Mouse (Mus musculus): ENCODE data around the gene Ddx20. TPM values are rescaled to one million over a fixed set of nuclear protein-coding genes. Genes with fewer than 3 reads are reported as not detected.
"Not testable (repeated sequence)": the region's sequence is repeated elsewhere in the genome, so short reads cannot be mapped to it uniquely, and the experiment has no call there.

Gene Ddx20
- total RNA-seq, 4 experiments from 2014 or later = 9.0 to 11.7 (median 10.7) TPM

GRCm38 (mm10) chr3:105705561-105705960, 18.2 kb upstream of the Ddx20 start:
- DNase-seq (ENCODE audit: low spot score) = no peak

DNA sequence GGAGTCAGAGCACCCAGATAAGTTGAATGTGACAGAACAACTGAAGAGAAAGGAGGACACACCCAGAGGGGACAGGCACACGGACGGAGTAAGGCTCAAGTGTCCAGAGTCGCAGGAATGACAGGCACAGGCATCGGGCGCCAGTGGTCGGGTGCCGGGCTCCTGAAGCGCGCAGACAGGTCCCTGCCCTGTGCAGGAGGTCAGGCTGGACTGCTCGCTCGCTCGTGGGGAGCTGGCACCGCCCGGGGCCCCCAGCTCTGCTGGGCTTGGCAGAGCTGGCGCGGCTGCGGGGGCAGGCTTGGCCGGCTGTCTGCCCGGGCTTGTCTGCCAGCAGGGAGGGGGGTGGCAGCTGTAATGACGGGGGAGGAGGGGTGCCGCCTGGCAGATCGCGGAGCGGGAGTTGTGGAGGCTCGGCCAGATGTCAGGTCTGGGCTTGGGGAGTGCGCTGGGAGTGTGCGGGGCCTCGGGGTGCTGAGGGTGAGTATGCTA, 17.7 kb upstream of the Ddx20 start:
- no peak for DNase-seq (ENCODE audit: low spot score)

- peak; percentile 91 for DNase-seq (ENCODE audit: low spot score)
These were observed 16.9 kb upstream of the Ddx20 start, which contains the start of gene Inka2 for GRCm38 (mm10) chr3:105704031-105705008. Gene Inka2 (plus strand): TSS chr3:105704599.

DNA sequence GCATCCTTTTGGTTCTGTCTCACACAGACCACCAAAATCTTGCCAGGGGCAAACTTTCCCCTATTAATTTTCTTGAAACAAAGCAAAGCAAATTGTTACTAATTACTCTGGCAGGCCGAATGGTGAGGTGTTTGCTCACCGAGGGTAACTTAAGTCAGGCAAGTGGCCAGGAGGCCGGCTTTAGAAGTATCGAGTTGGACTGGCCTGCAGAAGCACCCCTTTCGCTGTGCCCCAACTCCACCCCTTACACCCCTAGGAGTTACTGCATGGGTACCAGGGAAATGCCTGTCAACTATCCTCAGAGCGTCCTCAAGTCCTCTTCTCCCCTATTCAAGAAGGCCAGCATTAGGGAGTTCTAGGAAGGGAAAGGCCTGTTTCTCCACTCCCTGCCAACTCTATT, 16.2 kb upstream of the Ddx20 start:
- DNase-seq (ENCODE audit: low spot score) = no peak

- DNase-seq (ENCODE audit: low spot score) = peak; percentile 82
These were observed 14.0 kb upstream of the Ddx20 start for GRCm38 (mm10) chr3:105701399-105701798.

GRCm38 (mm10) chr3:105700786-105701185, 13.4 kb upstream of the Ddx20 start:
- not testable (repeated sequence) for DNase-seq (ENCODE audit: low spot score)

GRCm38 (mm10) chr3:105699241-105699933, 12.0 kb upstream of the Ddx20 start:
- DNase-seq (ENCODE audit: low spot score) = no peak

GRCm38 (mm10) chr3:105698311-105698710, 10.9 kb upstream of the Ddx20 start:
- no peak for DNase-seq (ENCODE audit: low spot score)

DNA sequence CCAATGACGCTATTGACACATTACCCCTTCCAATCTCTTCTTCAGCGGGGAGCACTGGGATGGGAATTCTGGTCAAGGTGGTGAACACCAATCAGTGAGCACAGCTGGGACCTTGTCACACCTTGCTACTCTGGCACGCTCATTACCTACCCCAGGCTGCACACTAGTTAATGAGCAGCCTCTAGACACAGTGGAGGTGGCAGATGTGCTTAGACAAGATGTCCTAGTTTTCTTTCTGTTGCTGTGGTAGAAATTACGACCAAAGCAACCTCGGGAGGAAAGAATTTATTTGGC, 9.7 kb upstream of the Ddx20 start:
- no peak for DNase-seq (ENCODE audit: low spot score)

- DNase-seq (ENCODE audit: low spot score) = no peak
These were observed 9.2 kb upstream of the Ddx20 start for GRCm38 (mm10) chr3:105696387-105697147.

DNA sequence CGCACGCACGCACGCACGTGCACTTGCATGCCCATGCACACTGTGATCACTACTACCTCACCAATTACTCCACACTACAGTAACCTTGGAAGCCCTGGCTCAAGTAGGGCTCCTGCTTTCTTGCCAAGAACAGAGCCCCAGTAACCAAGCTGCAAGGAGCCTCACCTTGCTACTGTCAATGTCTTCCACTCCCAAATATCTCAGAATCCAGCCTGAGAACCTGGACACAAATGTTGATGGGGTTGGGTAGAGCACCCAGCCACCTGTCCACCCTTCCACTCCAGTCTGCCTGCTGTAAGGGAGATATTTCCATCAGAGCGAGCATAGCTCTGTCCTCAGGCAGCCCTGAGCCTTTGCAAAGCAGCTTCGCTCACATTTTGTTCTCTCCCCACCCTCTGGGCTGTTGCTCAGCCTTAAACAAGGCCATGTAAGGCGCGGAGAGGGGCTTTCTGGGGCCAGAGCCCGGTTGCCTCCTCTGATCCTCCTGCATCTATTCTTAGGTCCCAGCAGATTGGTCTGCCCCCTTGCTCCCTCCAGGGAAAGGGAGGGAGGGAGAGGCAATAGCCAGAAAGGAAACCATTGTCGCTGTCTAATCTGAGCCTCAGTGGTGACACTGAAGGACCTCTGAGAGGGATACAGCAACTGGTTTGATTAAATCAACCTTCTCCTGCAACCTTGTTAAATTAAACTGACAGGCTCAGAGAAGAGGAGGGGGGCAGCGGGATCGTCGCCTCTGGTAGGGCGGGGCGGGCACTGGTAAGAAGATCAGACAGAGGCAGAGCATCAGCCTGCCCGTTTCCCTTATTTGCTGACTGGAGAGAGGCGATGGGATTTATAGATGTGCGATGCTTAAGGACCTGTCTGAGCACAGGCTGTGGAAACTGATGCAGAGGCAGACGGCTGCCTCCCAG, 8.4 kb upstream of the Ddx20 start:
- no peak for DNase-seq (ENCODE audit: low spot score)

DNA sequence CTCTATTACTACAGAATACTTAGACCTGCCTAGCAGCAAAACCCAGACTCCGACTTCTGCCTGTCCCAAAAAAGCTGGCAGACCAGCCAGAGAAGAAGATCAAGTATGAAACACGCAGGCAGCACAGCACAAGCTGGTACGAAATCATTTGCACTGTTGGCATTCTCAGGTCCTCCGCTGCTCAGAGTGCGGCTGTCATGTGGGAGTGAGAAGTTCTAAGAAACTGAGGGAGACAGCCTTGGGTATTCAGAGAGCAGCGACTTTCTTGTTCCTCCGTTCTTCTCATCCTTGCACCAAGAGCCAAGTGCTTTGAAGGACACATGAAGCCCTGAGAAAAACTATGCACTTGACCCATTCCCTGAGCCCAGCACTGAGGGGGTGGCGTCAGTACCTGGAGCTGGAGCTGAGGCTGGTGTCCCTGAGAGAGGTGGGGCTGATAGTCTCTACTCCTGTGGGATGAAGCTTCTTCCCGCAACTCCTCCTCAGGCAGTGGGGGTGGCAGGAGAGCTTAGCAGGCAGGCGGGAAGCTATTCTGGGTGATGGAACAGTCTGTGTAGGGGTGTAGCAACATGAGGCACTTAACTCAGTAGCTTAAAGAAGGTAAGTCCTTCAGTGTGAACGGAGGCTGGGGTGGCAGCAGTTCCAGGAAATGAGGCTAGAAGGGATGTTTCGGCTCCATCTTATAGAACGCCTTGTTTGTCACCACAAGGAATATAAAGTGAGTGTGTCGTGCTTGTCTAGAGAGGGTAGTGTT, 6.1 kb upstream of the Ddx20 start:
- no peak for DNase-seq (ENCODE audit: low spot score)

- DNase-seq (ENCODE audit: low spot score) = no peak
These were observed 1.2 kb upstream of the Ddx20 start for GRCm38 (mm10) chr3:105688536-105688935.

GRCm38 (mm10) chr3:105686394-105687323, 715 bp downstream of the Ddx20 start:
- DNase-seq (ENCODE audit: low spot score) = no peak

DNA sequence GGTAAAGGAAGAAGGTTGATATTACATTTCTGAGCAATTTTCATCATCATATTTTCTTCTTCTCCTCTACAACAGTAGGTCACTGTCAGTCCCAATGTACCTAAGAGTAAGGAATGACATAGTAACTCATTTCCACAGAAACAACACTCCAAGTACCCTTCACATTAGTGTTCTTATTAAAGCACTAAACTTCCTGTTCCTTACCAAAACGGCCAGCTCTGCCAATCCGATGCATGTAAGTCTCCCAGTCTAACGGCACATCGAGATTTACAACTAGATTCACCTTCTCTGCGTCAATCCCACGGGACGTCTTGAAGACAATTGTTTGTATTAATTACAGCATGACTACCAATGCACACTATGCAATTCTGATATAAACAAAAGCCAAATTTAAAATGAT, 7.0 kb downstream of the Ddx20 start:
- no peak for DNase-seq (ENCODE audit: low spot score)

DNA sequence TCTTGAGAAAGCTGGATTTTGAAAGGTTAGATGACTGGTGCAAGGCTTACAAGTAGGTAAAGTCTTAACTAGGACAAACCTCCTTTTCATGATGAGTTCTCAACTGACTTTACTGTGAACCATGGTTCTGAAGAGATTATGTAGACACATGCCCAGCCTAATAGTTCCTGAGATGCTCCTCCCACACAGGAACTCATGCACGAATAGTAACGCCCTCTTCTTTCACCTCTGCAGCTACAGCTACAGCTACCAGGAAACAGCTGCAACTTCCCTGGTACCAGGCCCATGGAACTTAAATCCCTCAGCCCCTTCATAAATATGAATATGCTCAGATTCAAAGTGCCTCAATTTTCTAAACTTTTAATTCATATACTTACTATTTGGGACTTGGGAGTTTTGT, 11.4 kb downstream of the Ddx20 start:
- DNase-seq (ENCODE audit: low spot score) = no peak

- DNase-seq (ENCODE audit: low spot score) = peak; percentile 83
These were observed 12.7 kb downstream of the Ddx20 start for GRCm38 (mm10) chr3:105674595-105675218.

DNA sequence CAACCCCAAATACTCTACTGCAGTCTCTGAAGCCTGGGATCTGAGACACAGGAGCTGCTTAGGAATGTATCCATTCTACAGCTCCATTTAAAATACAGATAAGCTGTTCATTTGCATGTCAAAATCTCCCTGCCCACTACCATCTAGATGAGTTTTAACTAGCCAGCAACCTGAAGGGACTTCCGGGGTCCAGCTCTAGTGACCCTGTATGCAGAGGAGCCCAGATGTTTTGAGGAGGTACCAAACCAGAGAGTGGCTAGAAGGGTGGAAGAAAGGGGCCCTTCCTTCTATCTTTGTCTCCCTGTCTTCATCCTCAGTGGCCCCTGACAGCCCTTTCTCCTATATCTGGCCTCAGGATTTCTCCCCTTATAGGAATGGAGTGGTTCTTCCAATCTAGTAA, 16.6 kb downstream of the Ddx20 start:
- no peak for DNase-seq (ENCODE audit: low spot score)

GRCm38 (mm10) chr3:105669776-105670175, 17.6 kb downstream of the Ddx20 start:
- DNase-seq (ENCODE audit: low spot score) = no peak
